Mouse (Mus musculus) urinary bladder, postnatal 4 days (tissue): ENCODE measurements at regions not wholly inside any gene's neighbourhood (a gene's known extent, or its start where the extent isn't known, plus 50 kb on each side); places are given as distances from the start of the nearest gene placed in this dataset.
A peak's percentile ranks its signal among the peaks of the same experiment; 100 is the strongest.

Experiments
- DNase-seq, 2 experiments: peaks; one replicate each; pipeline ENCODE4 v3.0.0; 2021 to 2022; ENCODE audit warnings: low spot score in 2 of 2

- DNase-seq = no peak
Measured at GRCm38 (mm10) chr6:93623541-93623940, 660.2 kb downstream of the Magi1 start.

- no peak for DNase-seq
Measured at GRCm38 (mm10) chr6:93616926-93617325, 666.8 kb downstream of the Magi1 start.

- peak in 1 of 2 experiments; percentile 42 for DNase-seq
Measured at GRCm38 (mm10) chr6:93600376-93600775, 657.1 kb upstream of the Adamts9 start.

GRCm38 (mm10) chr6:93599371-93599770 is 656.1 kb upstream of the Adamts9 start:
- no peak for DNase-seq

GRCm38 (mm10) chr6:93589935-93590334 is 646.6 kb upstream of the Adamts9 start:
- DNase-seq = no peak

- DNase-seq = no peak
Measured at GRCm38 (mm10) chr6:93586871-93587270, 643.6 kb upstream of the Adamts9 start.

GRCm38 (mm10) chr6:93581141-93581540 is 637.8 kb upstream of the Adamts9 start:
- DNase-seq = no peak

- DNase-seq = no peak
Measured at GRCm38 (mm10) chr6:93580716-93581115, 637.4 kb upstream of the Adamts9 start.

GRCm38 (mm10) chr6:93575249-93575648 is 632.0 kb upstream of the Adamts9 start:
- DNase-seq = no peak

GRCm38 (mm10) chr6:93573679-93574635 is 630.7 kb upstream of the Adamts9 start:
- no peak for DNase-seq

- no peak for DNase-seq
Measured at GRCm38 (mm10) chr6:93569866-93570265, 626.6 kb upstream of the Adamts9 start.

GRCm38 (mm10) chr6:93569211-93569610 is 625.9 kb upstream of the Adamts9 start:
- DNase-seq = no peak

- DNase-seq = no peak
Measured at GRCm38 (mm10) chr6:93566661-93567060, 623.4 kb upstream of the Adamts9 start.

- no peak for DNase-seq
Measured at GRCm38 (mm10) chr6:93548311-93548710, 605.0 kb upstream of the Adamts9 start.

- DNase-seq = no peak
Measured at GRCm38 (mm10) chr6:93544246-93544645, 601.0 kb upstream of the Adamts9 start.

GRCm38 (mm10) chr6:93543354-93544129 is 600.2 kb upstream of the Adamts9 start:
- no peak for DNase-seq

- DNase-seq = no peak
Measured at GRCm38 (mm10) chr6:93539583-93539982, 596.3 kb upstream of the Adamts9 start.

GRCm38 (mm10) chr6:93539171-93539570 is 595.9 kb upstream of the Adamts9 start:
- DNase-seq = no peak

GRCm38 (mm10) chr6:93537971-93538370 is 594.7 kb upstream of the Adamts9 start:
- no peak for DNase-seq

GRCm38 (mm10) chr6:93537126-93537525 is 593.8 kb upstream of the Adamts9 start:
- DNase-seq = no peak

GRCm38 (mm10) chr6:93513818-93514217 is 570.5 kb upstream of the Adamts9 start:
- no peak for DNase-seq

GRCm38 (mm10) chr6:93509857-93510256 is 566.6 kb upstream of the Adamts9 start:
- no peak for DNase-seq

GRCm38 (mm10) chr6:93497824-93498223 is 554.5 kb upstream of the Adamts9 start:
- no peak for DNase-seq
